Mouse (Mus musculus): Measurements from ENCODE around the gene Ring1.
"Not testable (repeated sequence)": the region's sequence is repeated elsewhere in the genome, so short reads cannot be mapped to it uniquely, and the experiment has no call there.

The Ring1 gene

GRCm38 (mm10) chr17:34028501-34029149, 4.1 kb upstream of the Ring1 start:
- no peak for DNase-seq

GRCm38 (mm10) chr17:34027656-34028223, 3.3 kb upstream of the Ring1 start, which contains the start of gene H2-Ke6:
Gene H2-Ke6 (minus strand): TSS chr17:34028060.
- peak; percentile 96 for DNase-seq

- peak; percentile 48 for DNase-seq
These were observed 2.6 kb upstream of the Ring1 start for GRCm38 (mm10) chr17:34026917-34027655.

GRCm38 (mm10) chr17:34026221-34026620, 1.7 kb upstream of the Ring1 start:
- DNase-seq = no peak

- no peak for DNase-seq
These were observed 1.3 kb upstream of the Ring1 start for GRCm38 (mm10) chr17:34025756-34026151.

DNA sequence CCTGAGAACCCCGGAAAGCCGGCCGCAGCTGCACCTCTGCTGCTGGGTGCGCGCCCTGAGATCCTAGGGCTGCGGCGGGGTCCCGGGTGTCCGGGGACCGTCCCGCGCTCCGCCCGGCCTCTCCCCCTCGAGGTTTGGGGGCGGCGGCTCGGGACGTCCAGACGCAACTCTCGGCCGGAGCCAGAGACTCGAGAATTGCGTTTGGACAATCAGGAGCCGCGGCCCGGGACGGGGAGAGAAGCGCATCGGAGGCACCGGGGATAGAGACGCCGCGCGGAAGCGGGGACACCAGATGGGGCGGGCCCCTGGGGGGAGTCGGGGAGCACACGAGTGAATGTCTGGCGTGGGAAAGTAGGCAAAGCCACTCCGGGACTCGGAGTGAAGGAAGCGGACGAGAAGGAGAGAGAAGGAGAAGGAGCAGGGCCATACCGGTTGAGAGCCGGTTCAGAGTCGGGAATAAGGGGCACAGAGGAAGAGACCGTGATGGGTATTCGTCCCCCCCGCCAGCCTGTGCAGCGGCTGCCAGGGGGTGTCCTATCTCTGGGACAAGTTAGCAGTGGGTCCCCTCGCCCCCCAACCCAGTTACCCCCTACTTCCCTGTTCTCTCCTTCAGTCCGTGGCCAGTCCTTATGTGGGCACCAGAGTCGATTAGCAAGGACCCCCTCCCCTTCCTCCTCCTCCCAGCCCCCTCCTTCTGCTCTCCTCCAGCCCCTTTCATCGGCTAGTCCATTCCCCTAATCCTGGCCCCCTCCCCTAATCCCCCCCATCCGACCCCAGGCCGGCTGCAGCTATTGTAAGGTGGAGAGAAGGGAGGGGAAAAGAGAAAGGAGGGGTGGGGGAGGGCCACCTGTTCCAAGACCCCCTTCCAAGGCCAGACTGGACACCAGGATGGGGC, 628 bp upstream of the Ring1 start:
- DNase-seq = no peak

GRCm38 (mm10) chr17:34023678-34024077, 802 bp downstream of the Ring1 start:
- no peak for DNase-seq

GRCm38 (mm10) chr17:34022987-34023386, 1.5 kb downstream of the Ring1 start:
- DNase-seq = no peak

- no peak for DNase-seq
These were observed 2.1 kb downstream of the Ring1 start for GRCm38 (mm10) chr17:34022414-34022783.

- no peak for DNase-seq
These were observed 2.7 kb downstream of the Ring1 start for GRCm38 (mm10) chr17:34021539-34022413.

DNA sequence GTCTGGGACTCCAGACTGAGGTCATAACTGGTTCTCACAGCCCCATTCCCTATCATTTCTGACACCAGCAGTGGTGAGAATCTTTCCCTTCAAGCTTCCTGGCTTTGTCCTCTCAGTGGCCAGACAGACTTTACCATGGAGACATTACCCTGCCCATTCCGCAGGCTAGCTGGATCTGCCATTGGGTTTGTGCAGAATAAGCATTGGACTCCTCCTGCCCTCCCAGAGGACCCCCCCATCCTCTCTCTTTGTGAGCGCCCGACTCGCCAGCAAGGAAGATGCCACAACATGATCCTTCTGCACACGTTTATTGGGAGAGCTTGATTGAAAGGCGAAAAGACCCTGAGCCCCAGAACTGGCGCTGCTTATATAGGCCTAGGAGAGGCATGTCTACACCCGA, 11.0 kb downstream of the Ring1 start:
- no peak for DNase-seq

GRCm38 (mm10) chr17:34010156-34010555, 14.3 kb downstream of the Ring1 start:
- no peak for DNase-seq

GRCm38 (mm10) chr17:34006570-34006969, 17.9 kb downstream of the Ring1 start:
- no peak for DNase-seq

GRCm38 (mm10) chr17:34003426-34003825, 21.1 kb downstream of the Ring1 start:
- DNase-seq = no peak

DNA sequence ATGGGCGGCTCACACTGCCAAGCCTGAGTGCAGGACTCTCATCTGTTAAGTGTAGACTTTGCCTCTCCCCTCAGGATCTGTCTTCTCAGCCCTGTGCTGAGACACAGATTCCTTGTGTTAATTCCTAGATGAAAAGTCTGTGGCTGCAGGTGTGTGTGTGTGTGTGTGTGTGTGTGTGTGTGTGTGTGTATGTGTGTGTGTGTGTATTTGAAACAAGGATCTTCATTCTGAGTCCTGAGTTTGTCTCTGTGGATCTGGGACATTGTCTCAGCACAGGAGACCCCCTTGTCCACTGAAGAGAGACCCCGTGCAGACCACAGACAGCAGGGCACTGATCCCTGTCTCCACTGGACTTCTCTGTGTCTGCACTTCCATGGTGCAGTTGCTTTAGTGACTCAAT, 23.7 kb downstream of the Ring1 start:
- DNase-seq = not testable (repeated sequence)

DNA sequence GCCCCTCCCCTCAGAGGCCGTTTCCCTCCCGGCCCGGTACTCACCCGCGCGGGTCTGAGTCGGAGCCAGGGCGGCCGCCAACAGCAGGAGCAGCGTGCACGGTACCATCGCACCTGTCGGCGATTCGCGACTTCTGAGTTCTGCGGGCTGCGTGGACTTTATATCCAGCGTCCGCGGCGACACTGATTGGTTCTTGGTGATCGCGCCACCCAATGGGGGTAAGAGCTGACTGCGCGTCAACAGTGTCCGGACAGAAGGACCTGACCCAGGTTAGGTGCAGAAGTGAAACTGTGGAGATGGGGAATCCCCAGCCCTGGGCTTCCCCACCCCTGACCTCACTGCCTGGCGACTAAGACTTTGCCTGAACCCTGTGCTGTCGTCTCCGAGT, 24.3 kb downstream of the Ring1 start, which contains the start of gene H2-K1:
Gene H2-K1 (minus strand): TSS at position 198 of the 388 bp plus-strand sequence.
- peak; percentile 90 for DNase-seq

GRCm38 (mm10) chr17:33999341-34000149, 24.9 kb downstream of the Ring1 start:
- no peak for DNase-seq

- DNase-seq = not testable (repeated sequence)
These were observed 25.8 kb downstream of the Ring1 start for GRCm38 (mm10) chr17:33998697-33999096.

GRCm38 (mm10) chr17:33997025-33997424, 27.5 kb downstream of the Ring1 start:
- not testable (repeated sequence) for DNase-seq

DNA sequence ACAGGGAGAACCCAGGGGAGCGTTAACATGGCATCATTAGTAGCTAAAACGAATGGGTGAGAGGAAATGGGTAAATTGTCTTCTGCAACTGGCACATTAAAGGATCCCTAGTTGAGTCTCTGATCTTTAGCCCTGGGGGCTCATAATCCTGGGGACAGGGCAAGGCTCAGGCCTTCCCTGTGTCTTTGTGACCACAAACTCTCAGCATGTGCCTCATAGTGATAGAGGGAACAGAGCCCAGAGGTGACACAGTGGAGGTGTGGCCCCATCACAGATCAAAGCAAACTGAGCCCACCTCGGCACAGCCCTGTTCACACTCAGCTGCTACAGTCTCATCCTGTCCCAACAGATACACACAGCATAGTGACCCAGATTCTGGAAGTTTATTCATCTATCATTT, 28.8 kb downstream of the Ring1 start:
- no peak for DNase-seq

- DNase-seq = no peak
These were observed 29.5 kb downstream of the Ring1 start for GRCm38 (mm10) chr17:33994959-33995358.
